Mouse (Mus musculus) midbrain, embryonic 15.5 days (tissue): Measurements from ENCODE around the gene Tab3. TPM values are rescaled to one million over a fixed set of nuclear protein-coding genes. Genes with fewer than 3 reads are reported as not detected.

ENCODE experiments used
- ATAC-seq: fragments of 200-750 bp; cut with Nextera tagmentation; replicated peaks from 2 replicates; pipeline ENCODE4 v1.8.0; 2017; ENCODE audit warnings: moderate TSS enrichment
- H3K27ac ChIP-seq: fragments of 300-500 bp; sonication (generic); 2 replicates; pipeline ENCODE4 v1.5.1; 2015; ENCODE audit warnings: mild to moderate bottlenecking, inconsistent platforms
- H3K27me3 ChIP-seq: fragments of 300-500 bp; sonication (generic); replicated peaks from 2 replicates; pipeline ENCODE4 v1.6.1; 2015; ENCODE audit warnings: inconsistent platforms
- H3K36me3 ChIP-seq: fragments of 300-500 bp; sonication (generic); replicated peaks from 2 replicates; pipeline ENCODE4 v1.6.1; 2015; ENCODE audit warnings: inconsistent platforms
- H3K4me1 ChIP-seq: fragments of 300-500 bp; sonication (generic); 2 replicates; pipeline ENCODE4 v1.6.1; 2015; ENCODE audit warnings: inconsistent platforms
- H3K4me2 ChIP-seq: fragments of 300-500 bp; sonication (generic); 2 replicates; pipeline ENCODE4 v1.6.1; 2015; ENCODE audit warnings: inconsistent platforms, mild to moderate bottlenecking, moderate library complexity
- H3K4me3 ChIP-seq: fragments of 300-500 bp; sonication (generic); 2 replicates; pipeline ENCODE4 v1.5.1; 2015; ENCODE audit warnings: mild to moderate bottlenecking, inconsistent platforms
- H3K9ac ChIP-seq: fragments of 300-500 bp; sonication (generic); 2 replicates; pipeline ENCODE4 v1.6.1; 2015; ENCODE audit warnings: mild to moderate bottlenecking, inconsistent platforms
- H3K9me3 ChIP-seq: fragments of 300-500 bp; sonication (generic); 2 replicates; pipeline ENCODE4 v1.6.1; 2016; ENCODE audit warnings: inconsistent platforms
- WGBS: fragments of 180-500 bp; shearing (Covaris S2); methylation state at CpG from one replicate; pipeline ENCODE4 v1.1.7; 2015; ENCODE audit warnings: mixed read lengths; 5-methylcytosine and 5-hydroxymethylcytosine counted together
- microRNA-seq: library from miRNA; unstranded; fragments of <30 nt; microRNA quantifications from one replicate; pipeline ENCODE4, GENCODE M21; 2016
- polyA plus RNA-seq: library from polyadenylated mRNA; unstranded; fragments of >200 nt; fragmentation: Nextera tagmentation; extraction: Ambion mirVana; gene quantifications from 2 replicates; pipeline ENCODE4 v1.2.1, GENCODE M21; 2015

The Tab3 gene
- polyA plus RNA-seq, 1 experiment from 2014 or later: 8.1 TPM

DNA sequence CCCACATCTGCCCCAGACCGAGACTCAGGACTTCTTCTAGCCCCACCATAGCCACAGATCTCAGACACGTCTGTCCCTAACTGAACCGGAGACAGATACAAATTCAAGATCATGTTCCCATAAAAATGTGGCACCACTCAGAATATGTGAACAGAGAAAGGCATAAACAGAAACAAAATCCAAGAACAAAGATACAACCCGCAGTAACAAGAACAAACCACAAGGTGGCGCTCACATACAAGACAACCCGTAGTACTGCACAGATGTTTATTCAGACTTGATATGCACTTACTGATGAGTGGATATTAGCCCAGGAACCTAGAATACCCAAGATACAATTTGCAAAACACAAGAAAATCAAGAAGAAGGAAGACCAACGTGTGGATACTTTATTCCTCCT, 103.0 kb downstream of the Tab3 start:
- Histone ChIP-seq H3K4me3 (no peak overlapping the region), H3K4me1 (no peaks in the 10 kb centered on the region), H3K4me2 (no peak overlapping the region), H3K36me3 (no peaks in the 10 kb centered on the region), H3K27me3 (no peaks in the 10 kb centered on the region), H3K9me3 (no peaks in the 10 kb centered on the region), H3K9ac (no peak overlapping the region), H3K27ac (no peak overlapping the region)
- 20% methylated on average over 7 of the region's 7 CpGs for WGBS
- ATAC-seq: peak; percentile 71

GRCm38 (mm10) chrX:85682125-85682524, 108.3 kb downstream of the Tab3 start:
- WGBS: 63% methylated on average over 1 of the region's 1 CpGs
- no peaks in the 10 kb centered on the region for H3K4me1 ChIP-seq
- H3K4me3 ChIP-seq: no peak overlapping the region
- H3K9ac ChIP-seq: no peak overlapping the region
- H3K9me3 ChIP-seq: no peaks in the 10 kb centered on the region
- ATAC-seq: no peak
- H3K36me3 ChIP-seq: no peaks in the 10 kb centered on the region
- no peak overlapping the region for H3K4me2 ChIP-seq
- H3K27me3 ChIP-seq: no peaks in the 10 kb centered on the region
- no peak overlapping the region for H3K27ac ChIP-seq

- Histone ChIP-seq H3K4me3 (no peak overlapping the region), H3K4me2 (no peak overlapping the region), H3K27me3 (no peaks in the 10 kb centered on the region), H3K27ac (no peak overlapping the region), H3K9me3 (no peaks in the 10 kb centered on the region), H3K36me3 (no peaks in the 10 kb centered on the region), H3K4me1 (no peaks in the 10 kb centered on the region), H3K9ac (no peak overlapping the region)
- no peak for ATAC-seq
- 58% methylated on average over 2 of the region's 2 CpGs for WGBS
Measured at GRCm38 (mm10) chrX:85683723-85684122, 109.9 kb downstream of the Tab3 start.

Small RNA genes lying within 50 kb of the gene (microRNA-seq; reads per million reads assigned to microRNA genes)
- not detected for gene Gm44378

Other genes with a start within 250 kb of the Tab3 start
- 9.0 and 11.0 TPM in 2 replicates for gene Gk, start 202.8 kb downstream of the Tab3 start, polyA plus RNA-seq